Mouse (Mus musculus) heart, adult 8-10 months (tissue): ENCODE measurements around the gene Gm11060. TPM values are rescaled to one million over a fixed set of nuclear protein-coding genes. Genes with fewer than 3 reads are reported as not detected.

Source experiments
- DNase-seq: peaks from one replicate; pipeline ENCODE4 v3.0.0; 2022; ENCODE audit warnings: low spot score
- total RNA-seq, 4 experiments: library from RNA; stranded (reverse); gene quantifications; 2 replicates each; pipeline ENCODE4 v1.2.4; 2022

Gm11060 gene
- total RNA-seq, 4 experiments from 2014 or later: not detected

DNA sequence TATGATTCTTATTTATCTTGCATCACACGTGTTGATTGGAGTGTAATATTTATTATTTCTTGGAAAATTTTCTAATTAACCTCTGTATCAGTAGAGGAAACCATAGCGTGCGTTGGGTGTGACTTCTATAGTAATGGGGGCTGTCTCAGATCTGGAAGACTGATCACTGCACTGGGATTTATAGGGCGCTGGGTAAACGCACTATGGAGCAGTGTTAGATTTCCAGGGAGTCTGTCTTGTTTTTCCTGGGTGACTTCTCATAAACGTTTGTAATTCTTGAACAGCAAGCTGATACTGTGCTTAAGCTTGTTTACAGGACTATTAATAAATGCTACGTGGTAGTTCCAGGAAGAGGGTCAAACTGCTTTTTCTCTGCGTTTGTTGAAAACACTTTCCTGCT, 25.9 kb downstream of the Gm11060 start:
- no peak for DNase-seq

DNA sequence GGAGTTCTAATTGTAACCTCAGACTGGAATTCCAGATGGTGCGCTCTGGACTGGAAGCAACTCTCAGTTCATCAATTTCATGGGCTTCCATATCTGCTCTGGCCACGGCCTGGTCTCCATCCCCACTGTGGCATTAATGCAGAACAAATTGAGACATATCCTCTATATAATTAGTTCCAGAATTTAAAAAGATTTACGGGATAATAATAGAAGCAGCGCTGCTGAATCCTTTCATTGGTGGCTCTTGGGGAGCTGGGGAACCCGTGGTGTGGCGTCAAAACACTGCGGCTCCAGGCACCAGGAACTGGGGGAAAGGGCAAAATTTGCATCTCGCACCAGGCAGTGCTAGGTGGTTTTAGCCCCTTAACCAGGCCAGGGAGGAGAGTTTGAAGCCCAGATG, 30.4 kb downstream of the Gm11060 start:
- DNase-seq: no peak

DNA sequence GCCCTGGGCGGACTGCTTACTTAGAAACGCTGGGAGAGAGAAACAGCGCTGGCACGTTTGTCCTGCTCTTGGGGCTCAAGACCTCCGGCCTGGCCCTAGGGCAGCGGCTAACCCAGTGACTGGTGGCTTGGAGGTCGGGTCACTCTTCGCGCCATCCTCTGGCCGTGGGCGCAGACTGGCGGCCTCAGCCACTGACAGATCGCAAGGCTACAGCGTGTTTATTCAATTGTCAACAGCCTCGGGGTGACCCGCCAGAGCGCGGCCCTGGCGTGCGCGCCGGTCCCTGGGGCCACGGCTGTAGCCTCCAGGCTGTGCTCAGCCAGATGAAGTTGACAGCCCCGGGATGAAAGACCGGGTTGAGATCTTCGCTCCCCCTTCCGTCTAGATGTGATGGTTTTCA, 31.1 kb downstream of the Gm11060 start:
- no peak for DNase-seq

DNA sequence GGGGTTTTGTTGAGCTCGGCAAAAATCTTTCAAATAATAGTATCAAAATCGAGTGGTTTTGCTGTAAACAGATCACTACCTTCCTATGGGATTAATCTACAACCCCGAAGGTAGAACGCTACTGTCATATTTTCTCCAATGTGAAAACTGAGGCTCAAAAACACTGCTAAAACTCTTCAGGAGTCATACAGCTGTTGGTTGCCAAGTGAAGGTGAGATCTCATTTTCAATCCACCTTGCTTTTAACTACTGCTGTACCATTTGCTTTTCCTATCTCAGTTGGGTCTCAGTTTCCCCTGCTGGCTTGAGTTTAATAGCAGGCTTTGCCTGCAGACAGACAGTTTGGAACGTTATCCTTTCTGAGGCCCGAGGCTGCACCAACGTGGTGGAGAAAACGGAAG, 31.6 kb downstream of the Gm11060 start:
- DNase-seq: no peak

DNA sequence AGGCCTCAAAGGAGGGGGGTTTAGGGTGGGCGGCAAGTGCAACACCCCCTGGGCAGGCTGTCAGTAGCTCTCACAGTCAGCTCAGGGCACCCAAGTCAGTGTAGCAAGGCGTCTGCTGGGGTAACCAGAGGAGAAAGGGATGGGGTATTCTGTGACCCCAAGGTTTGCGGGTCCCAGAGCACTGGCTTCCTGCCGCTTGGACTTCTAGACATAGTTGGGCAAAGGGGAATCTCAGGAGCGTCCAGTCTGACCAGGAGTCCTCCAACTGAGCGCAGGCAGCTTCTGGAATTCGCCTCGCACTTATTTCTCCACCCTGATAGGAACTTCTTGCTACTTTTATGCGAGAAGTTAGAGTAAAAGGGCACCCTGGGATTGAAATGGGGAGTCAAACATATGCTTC, 32.1 kb downstream of the Gm11060 start:
- no peak for DNase-seq

DNA sequence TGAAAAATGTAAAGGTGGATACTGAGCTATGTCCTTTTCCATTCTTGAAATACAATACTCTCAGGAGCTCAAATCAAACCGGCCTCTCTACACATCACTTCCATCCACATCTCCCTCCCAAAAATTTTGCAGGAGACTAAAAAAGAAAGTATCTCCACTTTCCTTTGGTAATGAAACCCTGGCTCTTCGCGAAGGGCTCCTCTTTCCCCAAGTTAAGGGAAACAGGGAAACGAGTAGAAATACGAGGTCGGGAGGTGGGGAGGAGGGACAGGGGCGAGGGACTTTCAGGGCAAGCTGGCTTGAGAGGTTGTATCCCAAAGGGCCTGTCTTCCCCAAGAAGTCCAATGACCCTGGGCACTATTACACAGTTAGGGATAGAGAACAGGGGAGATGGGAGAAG, 32.6 kb downstream of the Gm11060 start:
- no peak for DNase-seq

DNA sequence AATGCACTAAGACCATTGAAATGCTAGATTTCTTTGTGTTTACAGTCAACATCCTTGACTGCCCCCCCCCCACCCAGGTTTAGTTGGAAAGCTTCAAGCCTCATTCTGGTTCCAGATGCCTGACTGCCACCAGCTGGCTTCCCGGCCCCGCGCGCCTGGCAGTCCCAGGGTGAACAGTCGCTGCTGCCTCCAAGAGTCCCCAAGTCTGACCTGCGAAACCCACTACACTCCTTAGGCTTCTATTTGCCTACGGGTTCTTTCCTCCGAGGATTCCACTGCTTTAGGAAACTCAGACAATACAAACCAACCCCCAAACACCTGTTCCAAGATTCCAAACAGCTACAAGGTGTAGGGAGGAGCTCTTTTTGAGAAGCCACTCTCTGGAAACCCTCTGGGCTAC, 33.4 kb downstream of the Gm11060 start:
- DNase-seq: no peak

DNA sequence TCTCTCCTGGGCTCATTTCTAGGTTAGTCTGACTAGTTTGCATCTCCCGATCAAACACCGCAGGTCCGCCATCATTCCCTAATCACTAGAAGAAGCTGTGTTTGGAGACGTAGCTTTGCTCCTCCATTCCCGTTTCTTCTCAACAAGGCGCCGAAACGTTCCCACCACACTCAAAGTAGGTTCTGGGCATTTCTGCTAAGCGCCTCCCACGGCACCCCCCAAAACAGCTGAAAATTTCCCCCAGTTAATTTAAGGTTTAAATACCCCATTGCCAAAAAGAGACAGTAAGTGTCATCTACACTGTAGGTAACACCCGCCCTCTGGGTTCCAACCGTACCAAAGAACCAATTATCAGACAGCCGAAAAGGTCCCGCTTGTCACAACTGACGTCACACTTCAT, 33.8 kb downstream of the Gm11060 start:
- DNase-seq: no peak

DNA sequence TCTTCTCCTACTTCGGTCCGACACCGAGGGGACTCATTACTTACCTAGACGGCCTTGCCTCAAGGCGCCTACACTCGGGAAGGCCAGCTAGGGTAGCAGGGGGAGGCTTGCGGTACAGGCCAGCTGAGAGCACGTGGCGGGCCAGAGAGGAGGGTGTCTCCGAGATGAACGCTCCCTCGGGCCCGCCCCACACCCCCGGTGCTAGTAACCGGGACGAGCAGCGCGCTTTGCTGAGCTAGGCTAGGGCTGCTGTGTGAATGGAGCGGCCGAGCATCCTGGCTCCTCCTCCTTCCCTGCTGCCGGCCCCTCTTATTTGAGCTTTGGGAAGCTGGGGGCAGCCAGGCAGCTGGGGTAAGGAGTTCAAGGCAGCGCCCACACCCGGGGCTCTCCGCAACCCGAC, 34.5 kb downstream of the Gm11060 start, which contains the start of gene Wt1:
Gene Wt1, plus strand, starts transcription at position 251 of the 400 bp plus-strand sequence.
- no peak for DNase-seq

DNA sequence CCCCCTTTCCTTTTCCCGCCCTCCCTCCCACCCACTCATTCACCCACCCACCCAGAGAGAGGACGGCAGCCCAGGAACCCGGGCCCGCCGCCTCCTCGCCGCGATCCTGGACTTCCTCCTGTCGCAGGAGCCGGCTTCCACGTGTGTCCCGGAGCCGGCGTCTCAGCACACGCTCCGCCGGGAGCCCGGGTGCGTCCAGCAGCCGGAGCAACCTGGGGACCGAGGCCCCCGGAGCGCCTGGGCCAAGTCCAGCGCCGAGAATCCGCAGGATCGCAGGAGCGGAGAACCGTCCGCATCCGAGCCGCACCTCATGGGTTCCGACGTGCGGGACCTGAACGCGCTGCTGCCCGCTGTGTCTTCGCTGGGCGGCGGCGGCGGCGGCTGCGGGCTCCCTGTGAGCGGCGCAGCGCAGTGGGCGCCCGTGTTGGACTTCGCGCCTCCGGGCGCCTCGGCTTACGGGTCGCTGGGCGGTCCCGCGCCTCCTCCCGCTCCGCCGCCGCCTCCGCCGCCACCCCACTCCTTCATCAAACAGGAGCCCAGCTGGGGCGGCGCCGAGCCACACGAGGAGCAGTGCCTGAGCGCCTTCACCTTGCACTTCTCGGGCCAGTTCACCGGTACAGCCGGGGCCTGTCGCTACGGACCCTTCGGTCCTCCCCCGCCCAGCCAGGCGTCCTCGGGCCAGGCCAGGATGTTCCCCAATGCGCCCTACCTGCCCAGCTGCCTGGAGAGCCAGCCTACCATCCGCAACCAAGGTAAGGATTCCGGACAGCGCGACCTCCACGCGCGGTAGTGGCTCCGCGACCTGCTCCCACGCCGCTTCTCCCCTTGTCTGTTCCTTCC, 35.1 kb downstream of the Gm11060 start:
- DNase-seq: no peak

DNA sequence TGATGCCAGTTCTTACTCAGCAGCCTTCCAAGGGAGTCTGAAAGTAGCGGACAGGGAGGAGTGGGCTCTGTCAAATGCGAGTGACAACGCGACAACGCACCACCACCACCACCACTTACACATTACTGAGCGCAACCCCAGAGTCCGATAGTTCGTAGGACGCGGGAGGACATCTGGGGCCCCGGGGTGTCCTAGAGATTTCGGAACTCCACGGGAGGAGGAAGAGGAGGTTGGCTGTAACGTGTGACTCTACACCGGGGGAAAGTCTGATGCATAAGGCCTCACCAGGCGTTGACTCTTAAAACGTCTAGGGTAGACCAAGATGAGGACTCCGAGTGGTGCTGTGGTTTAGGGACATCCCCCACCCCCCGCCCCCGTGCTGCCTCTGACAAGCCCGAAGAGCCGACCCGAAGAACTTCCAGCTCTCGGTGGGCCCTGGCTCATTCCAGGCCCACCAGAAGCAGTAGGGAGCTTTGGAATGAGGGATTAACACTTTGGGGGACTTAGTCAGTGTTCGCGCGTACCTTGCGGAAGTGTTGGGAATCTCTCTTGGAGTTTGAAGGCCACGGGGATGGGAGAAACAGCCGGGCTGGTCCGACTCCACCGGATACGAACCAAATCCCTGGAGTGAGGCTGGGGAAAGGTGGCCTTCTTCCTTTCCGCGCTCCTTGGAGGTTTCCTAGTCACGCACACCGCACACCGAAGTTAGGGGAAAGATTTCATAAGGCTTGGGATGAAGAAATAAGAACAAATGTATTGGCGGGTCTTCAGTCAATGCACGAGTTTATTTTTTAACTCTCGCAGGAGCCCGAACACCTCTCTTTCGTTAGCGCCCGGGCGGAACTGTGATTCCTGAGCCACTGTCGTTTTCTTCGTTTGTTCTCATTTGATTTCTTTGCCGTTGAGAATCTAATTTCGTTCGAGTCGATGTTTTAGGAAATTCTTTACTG, 36.0 kb downstream of the Gm11060 start:
- no peak for DNase-seq

DNA sequence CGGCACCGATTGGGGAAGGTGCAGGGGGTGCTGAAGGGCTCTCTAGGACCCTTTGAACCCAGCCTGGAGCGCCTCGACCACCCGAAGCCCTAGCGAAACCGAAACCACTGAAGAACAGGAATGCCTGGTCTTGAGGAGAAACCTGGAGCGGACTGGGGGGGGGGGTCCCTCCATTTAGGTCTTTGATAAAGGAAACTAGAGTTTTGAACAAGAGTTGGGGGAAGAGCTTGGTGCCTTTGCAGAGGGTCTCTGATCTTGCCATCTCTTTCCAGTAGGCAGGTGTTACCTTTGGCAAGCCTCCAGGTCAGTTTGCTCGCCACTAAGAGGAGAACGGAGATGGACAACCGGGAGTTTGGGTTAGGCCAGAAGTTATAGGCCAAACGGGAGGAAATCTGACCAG, 36.7 kb downstream of the Gm11060 start:
- no peak for DNase-seq

DNA sequence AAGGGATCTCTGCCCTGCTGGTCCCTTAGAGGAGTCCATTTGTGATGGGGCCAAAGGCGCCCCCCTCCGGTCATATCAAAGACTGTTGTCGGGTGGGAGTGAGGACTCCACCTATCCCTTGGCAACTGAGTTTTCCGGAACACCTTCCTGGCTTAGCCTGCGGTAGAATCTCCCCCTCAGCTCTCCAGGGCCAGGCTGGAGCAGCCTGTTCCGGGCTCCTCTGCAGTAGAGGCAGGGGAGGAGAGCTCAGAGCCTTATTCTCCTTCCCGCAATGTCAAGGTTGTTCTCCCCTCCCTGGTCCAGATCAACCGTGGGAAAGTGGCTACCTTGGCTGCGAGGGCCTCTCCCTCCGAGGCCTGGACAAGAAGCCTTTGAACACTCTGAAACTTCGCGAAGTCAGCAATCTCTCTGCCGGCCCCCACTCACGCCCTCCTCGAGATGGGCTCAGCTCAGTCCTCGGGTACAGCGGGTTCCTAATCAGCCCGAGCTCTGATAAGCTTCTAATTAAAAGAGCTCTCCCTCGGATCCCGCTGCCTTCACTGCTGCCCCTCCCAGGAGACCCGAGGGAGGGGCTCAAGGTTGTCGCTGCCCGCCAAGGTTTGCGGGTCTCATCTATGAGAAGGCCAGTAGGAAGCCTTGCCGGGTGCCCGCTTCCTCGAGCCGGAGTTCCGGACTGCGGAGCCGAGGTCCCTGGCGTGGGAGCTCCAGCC, 38.7 kb downstream of the Gm11060 start:
- peak; percentile 63 for DNase-seq

DNA sequence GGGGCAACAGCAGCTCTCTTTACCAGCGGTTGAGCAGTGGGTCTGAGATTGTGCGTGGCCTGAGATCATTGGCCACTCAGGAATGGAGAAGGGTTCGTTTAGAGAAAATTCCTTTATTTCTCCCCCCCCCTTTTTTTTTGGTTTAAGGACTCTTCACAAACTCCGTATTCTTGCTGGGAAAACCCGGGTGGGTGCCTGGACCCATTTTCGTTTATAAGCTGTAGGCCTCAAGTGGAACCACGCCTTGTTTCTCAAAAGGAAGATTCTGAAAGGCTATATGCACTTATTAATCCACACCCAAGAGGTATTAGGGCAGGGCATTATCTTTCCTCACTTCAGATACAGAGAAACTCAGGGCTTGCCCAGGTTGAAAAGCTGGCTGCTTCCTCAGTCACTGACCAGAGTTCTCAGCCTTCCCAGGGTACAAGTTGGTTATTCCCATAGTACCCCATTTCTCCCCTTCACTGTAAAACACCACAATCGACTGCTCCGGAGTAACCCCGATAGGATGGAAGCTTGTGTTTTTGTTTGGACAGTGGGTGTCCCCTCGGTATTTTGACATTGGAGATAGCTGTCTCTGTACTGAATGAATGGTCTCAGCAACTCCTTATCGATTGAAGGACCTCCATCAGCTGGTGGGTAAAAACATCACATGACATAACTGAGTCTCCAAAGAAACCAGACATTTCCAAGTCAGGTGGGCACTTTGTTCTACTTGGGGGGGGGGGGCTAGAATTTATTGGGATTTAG, 39.4 kb downstream of the Gm11060 start:
- no peak for DNase-seq

DNA sequence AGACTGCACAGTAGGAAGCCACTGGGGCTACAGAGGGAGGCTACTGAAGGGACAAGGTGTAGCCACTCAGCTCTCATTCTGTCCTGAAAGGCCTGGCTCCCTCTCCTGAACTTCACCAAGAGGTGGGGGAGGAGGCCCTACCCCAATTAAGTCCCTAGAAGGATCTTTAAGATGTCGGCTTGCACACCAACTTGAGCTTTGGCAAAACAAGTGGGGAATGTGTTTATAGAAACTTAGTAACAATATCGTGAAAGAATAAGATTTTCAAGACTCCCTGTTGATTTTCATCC, 39.9 kb downstream of the Gm11060 start:
- no peak for DNase-seq

DNA sequence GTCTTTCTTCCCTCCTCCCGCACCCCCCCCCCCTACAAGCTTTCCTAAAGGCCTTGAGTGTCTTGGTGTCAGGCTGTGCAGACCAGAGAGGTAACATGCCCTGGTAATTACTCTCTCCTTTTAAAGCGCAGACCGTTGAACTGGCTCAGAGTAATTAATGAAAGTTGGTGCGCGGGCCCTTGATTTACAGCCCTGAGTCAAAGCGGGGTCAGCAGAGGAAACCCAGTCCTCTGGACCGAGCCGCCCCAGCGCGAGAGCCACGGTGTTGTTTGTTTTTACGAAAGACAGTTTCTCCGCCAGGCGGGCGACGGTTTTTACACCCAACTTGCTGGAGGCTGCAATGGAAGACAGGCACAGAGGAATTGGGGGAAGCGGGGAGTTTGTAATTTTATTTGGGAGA, 40.5 kb downstream of the Gm11060 start:
- no peak for DNase-seq

DNA sequence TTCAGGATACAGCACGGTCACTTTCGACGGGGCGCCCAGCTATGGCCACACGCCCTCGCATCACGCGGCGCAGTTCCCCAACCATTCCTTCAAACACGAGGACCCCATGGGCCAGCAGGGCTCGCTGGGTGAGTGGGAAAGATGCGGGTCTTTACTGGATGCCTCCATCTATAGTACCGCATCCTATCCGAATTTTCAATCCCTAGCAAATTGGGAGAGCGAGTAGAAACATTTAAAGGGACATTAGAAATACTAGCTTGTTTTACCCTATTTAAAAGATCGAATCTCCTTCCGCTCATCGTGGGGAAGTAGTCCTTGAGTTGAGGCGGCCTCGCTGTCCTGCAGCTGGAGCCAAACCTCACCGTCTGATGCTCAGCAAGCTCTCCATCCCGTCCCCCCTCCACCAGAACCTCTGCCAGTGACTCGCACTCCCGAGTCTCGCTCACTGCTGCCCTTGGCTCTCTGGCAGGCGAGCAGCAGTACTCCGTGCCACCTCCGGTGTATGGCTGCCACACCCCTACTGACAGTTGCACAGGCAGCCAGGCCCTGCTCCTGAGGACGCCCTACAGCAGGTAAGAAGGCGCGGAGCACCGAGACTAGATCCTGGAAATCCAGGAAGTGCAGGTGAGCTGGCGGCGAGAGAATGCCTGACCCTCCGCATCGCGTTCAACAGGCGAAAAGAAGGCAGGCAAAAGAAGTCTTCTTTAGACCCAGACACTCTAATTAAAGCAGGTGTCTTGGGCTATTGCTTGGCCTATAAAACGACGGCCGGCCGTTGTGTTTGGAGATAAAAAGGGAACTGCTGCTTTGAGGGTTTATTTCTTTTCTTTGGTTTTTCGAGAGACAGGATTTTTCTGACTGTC, 41.3 kb downstream of the Gm11060 start:
- DNase-seq: no peak

DNA sequence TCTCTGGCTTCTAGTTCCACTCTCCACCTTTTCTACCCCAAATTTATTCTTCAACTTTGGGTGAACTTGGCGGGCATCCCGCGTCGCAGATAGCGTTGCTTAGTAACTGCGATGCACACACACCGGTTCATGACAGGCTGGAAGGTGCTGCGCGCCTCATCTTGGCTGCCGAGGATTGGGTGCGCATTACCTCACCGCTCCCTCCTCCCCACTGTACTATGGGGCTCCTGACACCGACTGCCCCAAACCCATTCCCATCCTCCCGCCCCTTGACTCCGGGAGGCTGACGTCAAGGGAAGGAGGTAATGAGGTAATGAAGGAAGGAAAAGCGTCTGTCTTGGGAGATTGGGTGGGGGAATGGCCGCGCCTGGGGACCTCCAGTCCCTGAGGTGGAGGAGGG, 42.5 kb downstream of the Gm11060 start:
- DNase-seq: peak; percentile 63

DNA sequence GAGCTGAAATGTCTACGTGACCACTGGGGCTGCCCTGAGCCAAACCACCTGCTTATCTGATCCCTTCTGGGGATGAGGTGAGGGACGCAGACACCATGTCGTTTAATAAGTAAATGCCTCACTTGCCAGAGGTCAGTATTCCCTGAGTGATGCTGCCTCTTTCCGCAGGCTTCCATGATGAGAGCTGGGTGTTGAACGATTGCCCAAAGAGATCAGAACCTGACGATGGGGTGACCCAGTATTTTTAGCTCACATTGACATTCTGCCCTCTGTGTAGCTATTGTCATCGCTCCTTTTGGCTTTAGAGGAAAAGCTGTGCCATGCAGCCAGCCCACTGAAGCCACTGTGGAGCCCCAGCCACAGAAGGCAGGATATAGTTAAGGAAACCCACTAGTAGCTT, 47.7 kb downstream of the Gm11060 start:
- DNase-seq: no peak

DNA sequence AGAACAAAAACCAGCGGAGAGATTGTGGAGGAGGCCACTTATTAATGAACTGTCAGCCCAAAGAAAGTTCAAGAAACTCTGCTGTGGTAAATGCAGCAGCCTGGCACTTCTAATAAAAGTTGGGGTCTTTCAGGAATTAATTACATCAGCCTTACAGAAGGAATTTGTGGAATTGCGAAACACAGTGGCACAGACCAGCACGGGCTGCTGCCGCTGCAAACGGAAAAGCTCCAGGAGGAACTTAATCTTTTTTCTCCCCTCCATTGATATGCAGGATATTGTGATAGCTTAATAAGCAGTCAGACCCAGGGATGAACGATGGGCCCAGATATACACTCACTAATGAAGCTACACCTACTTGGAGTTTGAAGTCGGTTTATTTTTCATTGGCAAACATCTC, 49.6 kb downstream of the Gm11060 start:
- DNase-seq: no peak
